Mouse (Mus musculus): Measurements from ENCODE around the gene Zfp953. TPM values are rescaled to one million over a fixed set of nuclear protein-coding genes. Genes with fewer than 3 reads are reported as not detected.
A peak's percentile ranks its signal among the peaks of the same experiment; 100 is the strongest.
"Not testable (repeated sequence)": the region's sequence is repeated elsewhere in the genome, so short reads cannot be mapped to it uniquely, and the experiment has no call there.

Gene Zfp953
- polyA plus RNA-seq (2017; shearing (Covaris generic)) = 1 to 10 TPM; 2.9 to 3.4 TPM

DNA sequence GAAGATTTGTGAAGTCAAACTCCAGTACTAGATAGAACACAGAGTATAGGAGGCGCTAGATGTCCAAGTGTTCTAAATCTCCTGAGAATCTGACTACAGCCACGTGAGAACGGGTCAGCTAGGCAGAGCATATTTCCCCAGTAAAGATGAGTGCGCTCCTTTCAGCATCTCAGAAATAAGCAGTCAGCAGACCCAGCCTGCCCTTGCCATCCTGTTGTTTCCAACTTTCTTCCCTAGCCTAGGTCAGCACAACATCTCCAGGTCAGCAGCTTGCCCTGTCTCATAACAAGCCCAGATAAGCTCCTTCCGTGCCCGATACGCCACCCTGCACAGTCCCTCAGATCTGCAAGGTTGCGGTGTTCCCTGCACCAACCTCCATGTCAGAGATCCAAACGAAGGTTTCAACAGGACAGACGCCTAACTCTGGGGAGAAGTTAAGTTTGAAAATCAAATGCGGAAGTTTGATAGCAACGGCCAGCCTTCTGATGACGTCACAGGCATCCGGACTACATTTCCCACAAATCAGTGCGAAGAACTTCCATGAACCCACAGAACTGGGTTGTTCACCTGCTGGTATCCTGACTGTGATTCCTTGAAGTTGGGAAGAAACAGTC is at the start of gene Zfp953, which contains the start of gene Gm28044:
Zfp953 (minus strand) TSS at position 475 of the 614 bp plus-strand sequence.
Gm28044 (minus strand) TSS at position 406 of the 614 bp plus-strand sequence.
- ATAC-seq = peak; percentile 95

GRCm38 (mm10) chr13:67399183-67399903 is 38.9 kb upstream of the Zfp953 start, which contains the start of gene Zfp429:
Gene Zfp429, minus strand, starts transcription at chr13:67399819.
- peak; percentile 100 for ATAC-seq

GRCm38 (mm10) chr13:67376255-67376654 is 15.8 kb upstream of the Zfp953 start:
- not testable (repeated sequence) for ATAC-seq

- peak; percentile 99 for ATAC-seq
Measured at GRCm38 (mm10) chr13:67375050-67375911, 14.9 kb upstream of the Zfp953 start, which contains the start of the genes Gm28041 and Zfp456. Gene Gm28041, minus strand, starts transcription at chr13:67375733. Gene Zfp456, minus strand, starts transcription at chr13:67375810.

DNA sequence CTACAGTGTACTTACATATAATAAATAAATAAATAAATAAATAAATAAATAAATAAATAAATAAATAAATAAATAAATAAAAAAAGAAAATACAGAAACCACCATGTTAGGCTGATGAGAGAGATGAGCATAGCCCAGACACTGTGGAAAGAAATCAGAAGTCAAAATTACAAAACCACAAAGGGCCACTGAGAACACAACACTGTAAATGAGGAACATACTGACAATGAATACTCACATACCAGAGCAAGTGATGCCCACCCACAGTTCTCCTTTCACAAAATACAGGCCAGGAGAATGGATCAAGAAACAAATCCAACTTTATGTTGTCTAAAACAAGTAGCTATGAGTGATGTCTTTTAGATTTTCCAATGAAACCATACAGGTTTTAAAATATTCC is 8.6 kb downstream of the Zfp953 start:
- no peak for ATAC-seq

GRCm38 (mm10) chr13:67343422-67343821 is 17.0 kb downstream of the Zfp953 start:
- no peak for ATAC-seq

DNA sequence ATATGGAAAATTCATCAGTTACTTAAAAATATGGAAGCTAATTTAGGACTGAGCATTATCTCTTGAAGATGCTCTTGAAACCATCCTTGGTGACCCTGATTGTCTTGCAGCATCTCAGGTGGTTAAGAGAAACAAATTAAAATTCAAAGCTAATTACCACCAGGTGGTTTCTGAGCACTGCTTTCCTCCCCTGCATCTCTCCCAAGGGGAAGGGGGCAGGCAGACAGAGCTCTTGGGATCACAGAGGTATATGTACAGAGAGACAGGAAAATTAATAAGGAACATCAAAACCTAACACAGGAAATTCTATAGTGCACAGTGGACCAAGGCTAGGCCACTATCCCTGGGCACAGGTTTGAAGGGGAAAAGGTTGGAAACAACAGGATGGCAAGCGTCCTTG is 27.5 kb downstream of the Zfp953 start:
- peak; percentile 15 for ATAC-seq

GRCm38 (mm10) chr13:67332019-67332724 is 28.2 kb downstream of the Zfp953 start, which contains the start of gene Zfp595:
Gene Zfp595, minus strand, starts transcription at chr13:67332570.
- peak; percentile 99 for ATAC-seq

- ATAC-seq = peak; percentile 11
Measured at GRCm38 (mm10) chr13:67306718-67307117, 53.7 kb downstream of the Zfp953 start.

DNA sequence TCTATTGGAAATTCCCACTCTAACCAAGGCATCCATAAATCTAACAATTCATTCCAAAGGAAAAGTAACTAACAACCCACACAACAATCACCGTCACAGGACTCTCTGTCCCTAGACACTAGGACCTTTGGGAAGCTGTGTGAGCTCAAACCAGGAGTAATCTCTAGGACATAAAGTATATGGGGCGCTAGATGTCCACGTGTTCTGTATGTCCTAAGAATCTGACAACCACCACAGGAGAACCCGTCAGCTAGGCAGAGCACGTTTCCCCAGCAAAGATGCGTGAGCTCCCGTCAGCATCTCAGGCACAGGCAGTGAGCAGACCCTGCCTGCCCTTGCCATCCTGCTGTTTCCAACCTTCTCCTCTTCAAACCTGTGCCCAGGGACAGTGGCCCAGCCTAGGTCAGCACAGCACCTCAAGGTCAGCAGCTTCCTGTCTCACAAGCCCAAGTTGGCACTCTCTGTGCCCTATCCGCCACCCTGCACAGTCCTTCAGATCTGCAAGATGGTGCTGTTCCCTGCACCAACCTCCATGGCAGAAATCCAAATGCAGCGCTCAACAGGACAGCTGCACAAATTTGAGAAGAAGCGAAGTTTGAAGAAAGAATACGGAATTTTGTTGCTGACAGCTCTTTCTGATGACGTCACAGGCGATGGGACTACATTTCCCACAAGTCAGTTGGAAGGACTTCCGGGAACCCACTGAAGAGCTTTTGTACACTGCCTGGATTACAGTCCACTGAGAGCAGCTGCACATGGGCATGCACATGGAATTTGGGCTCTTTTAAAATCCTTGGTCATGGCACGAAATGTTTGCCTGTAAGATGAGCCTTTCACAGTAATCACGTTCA is 54.4 kb downstream of the Zfp953 start, which contains the start of gene Zfp457:
Zfp457 (minus strand) TSS at position 664 of the 851 bp plus-strand sequence.
- peak; percentile 97 for ATAC-seq

Other genes with a start within 250 kb of the Zfp953 start
- gene Rslcan18, start 244.3 kb downstream of the Zfp953 start, polyA plus RNA-seq (2017; shearing (Covaris generic)) = under 1 TPM; 0.15 to 0.17 TPM
- 1 to 10 TPM; 1.6 to 2.9 TPM for gene Zfp759, start 238.9 kb downstream of the Zfp953 start, polyA plus RNA-seq (2017; shearing (Covaris generic))
- 10 to 100 TPM; 18.8 to 21.6 TPM for gene Rsl1, start 187.4 kb downstream of the Zfp953 start, polyA plus RNA-seq (2017; shearing (Covaris generic))
- gene Zfp455, start 166.1 kb downstream of the Zfp953 start, polyA plus RNA-seq (2017; shearing (Covaris generic)) = 1 to 10 TPM; 5.7 to 6.4 TPM
- gene Zfp458, start 82.1 kb downstream of the Zfp953 start, polyA plus RNA-seq (2017; shearing (Covaris generic)) = 1 to 10 TPM; 2.2 to 2.4 TPM
- 1 to 10 TPM in 1 of 2 experiments, not detected in 1; 1.9 TPM for gene Zfp457, start 54.1 kb downstream of the Zfp953 start, polyA plus RNA-seq (2017; shearing (Covaris generic))
- 1 to 10 TPM; 5.4 to 5.9 TPM for gene Zfp595, start 28.0 kb downstream of the Zfp953 start, polyA plus RNA-seq (2017; shearing (Covaris generic))
- gene Gm28044, start 69 bp downstream of the Zfp953 start, polyA plus RNA-seq (2017; shearing (Covaris generic)) = not detected
- gene Gm28041, start 15.1 kb upstream of the Zfp953 start, polyA plus RNA-seq (2017; shearing (Covaris generic)) = 1 to 10 TPM; 1.3 to 2.3 TPM
- gene Zfp456, start 15.2 kb upstream of the Zfp953 start, polyA plus RNA-seq (2017; shearing (Covaris generic)) = 1 to 10 TPM; 6.5 to 8.4 TPM
- gene Zfp429, start 39.2 kb upstream of the Zfp953 start, polyA plus RNA-seq (2017; shearing (Covaris generic)) = 10 to 100 TPM; 20.6 to 23.0 TPM
- gene Zfp459, start 60.8 kb upstream of the Zfp953 start, polyA plus RNA-seq (2017; shearing (Covaris generic)) = 1 to 10 TPM; 1.8 to 3.1 TPM
- 10 to 100 TPM; 13.5 to 15.2 TPM for gene Zfp874a, start 91.0 kb upstream of the Zfp953 start, polyA plus RNA-seq (2017; shearing (Covaris generic))
- gene Zfp874b, start 123.7 kb upstream of the Zfp953 start, polyA plus RNA-seq (2017; shearing (Covaris generic)) = 10 to 100 TPM in 1 of 2 experiments, 1 to 10 TPM in 1; 9.3 to 10.8 TPM
- gene Zfp58, start 139.9 kb upstream of the Zfp953 start, polyA plus RNA-seq (2017; shearing (Covaris generic)) = 10 to 100 TPM; 15.9 to 17.9 TPM
- gene Gm26965, start 165.5 kb upstream of the Zfp953 start, polyA plus RNA-seq (2017; shearing (Covaris generic)) = 1 to 10 TPM in 1 of 2 experiments, not detected in 1; 4.7 TPM
- 10 to 100 TPM; 52.0 to 61.6 TPM for gene Zfp87, start 165.6 kb upstream of the Zfp953 start, polyA plus RNA-seq (2017; shearing (Covaris generic))
- 10 to 100 TPM; 17.4 to 23.4 TPM for gene Zfp748, start 193.2 kb upstream of the Zfp953 start, polyA plus RNA-seq (2017; shearing (Covaris generic))
- 1 to 10 TPM; 8.8 to 9.2 TPM for gene Zfp729b, start 249.1 kb upstream of the Zfp953 start, polyA plus RNA-seq (2017; shearing (Covaris generic))